Mouse (Mus musculus) heart, postnatal 14 days (tissue): ENCODE measurements at regions not wholly inside any gene's neighbourhood (a gene's known extent, or its start where the extent isn't known, plus 50 kb on each side); places are given as distances from the start of the nearest gene placed in this dataset.

Source experiments
- DNase-seq, 2 experiments: peaks; one replicate each; pipeline ENCODE4 v3.0.0; 2021 to 2022
- intact Hi-C: fragments of 180-260 bp; cut with DNase I; formaldehyde crosslinking; loops from one replicate; pipeline ENCODE4 v1.15.1; 2025

DNA sequence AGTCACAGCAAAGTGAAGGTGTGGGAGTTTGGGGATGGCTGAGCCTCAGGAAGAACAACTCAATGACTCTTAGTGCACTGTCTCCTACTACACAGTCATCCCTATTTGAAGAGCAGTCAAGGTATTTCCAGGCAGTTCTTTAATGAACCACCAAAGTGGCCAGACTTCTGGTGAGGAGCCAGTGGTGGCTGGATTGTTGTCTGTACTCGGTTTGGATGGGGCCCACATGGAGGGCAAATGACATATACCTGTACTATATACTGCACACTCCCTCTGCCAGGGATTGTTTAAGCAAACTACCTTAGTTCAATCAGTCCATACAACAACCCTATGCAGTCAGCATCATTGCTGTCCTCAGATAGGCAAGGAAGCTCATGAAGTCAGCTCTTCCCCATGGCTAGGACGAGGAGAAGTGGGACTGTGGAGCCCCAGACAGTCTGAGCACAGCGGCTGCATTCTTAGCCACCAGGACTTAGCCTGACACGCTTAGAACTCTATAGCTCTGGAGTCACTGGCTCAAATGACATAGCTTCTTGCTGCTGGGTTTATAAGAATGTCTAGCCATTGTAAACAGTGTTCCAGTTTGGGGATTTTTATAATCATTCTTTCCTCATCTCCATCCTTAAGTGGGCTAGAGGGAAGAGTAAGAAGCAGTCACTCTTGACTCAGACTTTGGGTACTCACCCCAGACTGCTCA is 72.8 kb upstream of the Boc start:
- no peak for DNase-seq
- intact Hi-C loops: loop anchor here (5.0 kb wide), 1 partner anchor 74 kb away; the partner anchor contains the start of gene Boc

DNA sequence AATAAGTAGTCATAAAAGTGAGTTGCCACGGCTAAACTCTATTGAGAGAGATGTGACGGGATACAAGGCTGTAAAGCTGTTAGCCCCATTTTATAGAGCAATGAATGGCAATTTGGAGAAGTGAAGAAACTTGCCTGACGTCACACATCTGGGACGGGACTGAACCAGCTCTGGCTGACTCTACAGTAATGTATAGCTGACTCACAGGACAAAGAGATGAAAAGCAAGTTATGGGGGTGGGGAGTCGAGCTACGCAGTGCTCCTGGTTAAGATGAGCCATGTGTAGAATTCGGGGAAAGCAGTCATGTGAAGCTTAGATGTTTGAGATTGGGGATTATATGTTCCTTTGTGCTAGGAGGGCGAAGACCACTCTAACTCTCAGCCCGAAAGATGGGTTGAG is 72.2 kb upstream of the Boc start:
- DNase-seq: no peak
- intact Hi-C loops: loop anchor here (5.0 kb wide), 1 partner anchor 74 kb away; the partner anchor contains the start of gene Boc

DNA sequence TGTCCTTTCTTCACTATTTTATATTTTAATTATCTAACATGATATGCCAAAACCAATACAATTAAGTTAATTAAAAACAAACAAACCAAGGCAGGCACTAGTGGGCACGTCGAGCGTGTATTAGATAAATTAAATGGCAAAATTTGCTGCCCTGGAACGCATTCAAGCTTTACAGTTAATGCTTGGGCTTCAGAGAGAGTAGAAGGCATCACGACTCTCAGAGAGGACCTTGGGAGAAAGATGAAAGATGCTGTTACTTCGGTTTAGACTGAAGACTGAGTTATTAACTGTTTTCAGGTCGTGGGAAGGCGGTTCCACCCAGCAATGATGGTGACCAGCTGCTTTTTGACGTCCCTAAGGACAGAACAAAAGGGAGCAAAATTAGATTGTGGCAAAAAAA is 71.7 kb upstream of the Boc start:
- no peak for DNase-seq
- intact Hi-C loops: loop anchor here (5.0 kb wide), 1 partner anchor 73 kb away; the partner anchor contains the start of gene Boc

DNA sequence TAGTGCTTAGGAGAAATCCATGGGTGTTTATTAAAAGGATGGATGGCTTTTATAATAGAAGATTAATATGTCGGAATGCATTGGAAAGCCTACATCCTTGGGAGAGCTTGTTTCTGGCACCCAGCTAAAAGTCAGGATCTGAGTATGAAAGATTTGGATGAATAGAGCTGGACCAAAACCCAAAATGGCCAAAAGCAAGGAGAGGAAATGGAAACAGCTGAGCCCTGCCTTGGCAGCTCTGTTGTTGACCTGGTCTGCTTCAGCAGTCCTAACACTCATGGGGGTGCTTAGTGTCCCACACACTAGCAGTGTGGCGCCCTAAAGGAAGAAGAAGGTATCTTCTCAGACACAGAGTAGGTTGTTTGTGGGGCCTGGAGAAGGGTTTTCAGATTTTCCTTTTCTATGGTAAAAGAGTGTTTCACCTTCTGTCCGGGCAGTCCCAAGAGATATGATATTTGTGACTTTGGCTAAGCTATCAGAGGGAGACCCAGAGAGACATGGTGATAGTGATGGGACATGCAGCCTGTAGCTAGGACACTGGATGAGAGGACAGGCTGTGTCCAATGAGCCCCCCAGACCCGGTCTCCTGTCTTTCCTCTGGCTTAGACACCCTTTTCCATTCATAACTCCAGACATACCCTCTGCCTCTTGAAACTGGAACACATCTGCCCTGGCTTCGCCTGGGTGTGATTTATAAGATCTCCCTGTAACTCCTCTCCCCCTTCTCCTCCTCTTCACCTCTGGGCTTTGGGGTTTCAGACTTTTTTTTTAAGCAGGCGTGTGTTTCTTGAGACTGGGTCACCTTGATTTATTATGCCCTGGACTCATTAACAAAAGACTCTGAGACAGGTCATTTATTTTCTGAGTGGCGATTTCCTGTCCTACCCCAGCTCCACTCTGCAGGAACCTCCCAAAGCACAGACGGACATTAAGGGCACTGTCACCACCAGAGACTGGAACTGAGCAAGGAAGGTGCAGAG is 70.9 kb upstream of the Boc start:
- intact Hi-C loops: loop anchor here (5.0 kb wide), 1 partner anchor 72 kb away; the partner anchor contains the start of gene Boc
- no peak for DNase-seq

DNA sequence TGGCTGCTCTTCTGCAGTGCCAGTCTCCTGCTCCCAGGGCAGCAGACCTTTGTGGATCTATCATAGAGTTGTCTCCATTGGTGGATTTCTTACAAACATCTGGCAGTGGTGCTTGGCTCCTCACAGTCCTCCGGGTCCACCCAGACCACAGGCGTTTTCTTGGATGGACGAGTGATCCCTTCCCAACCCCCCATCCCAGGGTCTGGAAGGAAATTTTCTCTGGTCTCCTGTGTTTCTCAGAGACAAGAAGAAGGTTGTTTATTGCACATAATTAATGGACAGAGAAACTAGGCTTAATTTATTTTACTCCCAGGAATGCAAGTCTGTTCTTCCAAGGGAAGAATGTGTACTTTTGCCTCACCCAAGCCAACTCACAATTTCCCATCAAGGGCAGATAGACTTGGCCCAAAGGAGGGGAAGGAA is 67.2 kb upstream of the Boc start:
- DNase-seq: no peak
- intact Hi-C loops: no loop called here

DNA sequence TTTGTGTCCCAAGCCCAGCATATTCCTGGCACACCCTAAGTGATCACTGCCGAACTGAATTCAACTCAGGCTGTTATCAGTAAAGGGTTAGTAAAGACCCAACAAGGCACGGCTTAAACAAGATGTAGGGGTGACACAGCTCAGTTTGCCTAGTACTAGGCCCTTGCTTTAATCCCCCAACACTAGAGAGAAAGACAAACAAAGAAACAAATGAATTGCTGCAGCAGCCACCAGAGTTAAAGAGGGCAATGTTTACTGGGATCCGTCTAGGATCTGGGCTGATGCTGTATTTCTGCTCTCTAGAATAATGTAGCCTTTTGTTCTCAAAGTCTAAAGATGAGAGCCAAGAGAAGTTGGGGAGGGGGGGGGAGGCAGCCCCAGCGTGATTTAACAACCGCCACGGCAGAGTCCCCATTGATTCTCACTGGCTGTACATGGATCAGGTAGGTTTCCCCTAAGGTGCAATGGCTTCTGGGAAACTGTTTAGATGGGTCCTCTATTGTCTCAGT is 66.5 kb upstream of the Boc start:
- DNase-seq: no peak
- intact Hi-C loops: no loop called here

DNA sequence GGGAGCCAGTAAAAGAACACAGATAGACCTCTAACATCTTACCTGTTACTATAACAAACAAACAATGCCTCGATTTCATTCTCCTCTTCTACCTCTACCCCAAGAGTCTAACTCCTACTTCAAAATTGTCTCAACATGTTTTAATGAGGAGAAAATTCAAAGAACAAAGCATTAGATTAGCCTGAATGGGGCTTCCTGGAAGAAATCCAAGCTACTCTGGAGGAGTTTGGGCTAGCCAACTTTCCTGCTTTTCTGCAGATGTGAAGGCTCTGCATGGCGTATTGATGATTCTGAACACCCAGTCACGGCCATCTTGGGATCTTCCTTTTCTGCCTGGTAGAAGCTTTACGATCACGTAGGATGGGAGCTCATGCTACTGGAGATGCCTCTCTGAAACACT is 62.9 kb upstream of the Boc start:
- intact Hi-C loops: no loop called here
- no peak for DNase-seq

DNA sequence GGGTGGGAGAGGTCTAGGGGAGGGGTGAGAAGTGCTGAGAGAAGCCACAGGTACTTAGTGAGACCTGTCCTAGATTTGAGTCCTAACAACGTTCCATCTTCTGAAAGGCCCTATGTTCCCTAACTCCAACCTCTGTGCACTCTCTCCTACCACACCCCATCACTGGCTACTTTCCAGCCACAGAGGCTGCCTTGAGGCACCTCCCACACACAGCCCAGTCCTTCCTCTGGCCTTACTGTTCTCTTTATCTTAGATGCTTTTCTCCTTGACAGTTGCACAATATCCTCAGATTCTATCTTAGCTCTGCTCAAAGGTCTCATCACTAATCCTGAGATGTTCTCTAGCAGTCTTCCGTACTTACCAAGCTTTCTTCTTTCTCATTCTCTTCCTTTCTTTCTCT is 61.8 kb upstream of the Boc start:
- intact Hi-C loops: no loop called here
- no peak for DNase-seq

DNA sequence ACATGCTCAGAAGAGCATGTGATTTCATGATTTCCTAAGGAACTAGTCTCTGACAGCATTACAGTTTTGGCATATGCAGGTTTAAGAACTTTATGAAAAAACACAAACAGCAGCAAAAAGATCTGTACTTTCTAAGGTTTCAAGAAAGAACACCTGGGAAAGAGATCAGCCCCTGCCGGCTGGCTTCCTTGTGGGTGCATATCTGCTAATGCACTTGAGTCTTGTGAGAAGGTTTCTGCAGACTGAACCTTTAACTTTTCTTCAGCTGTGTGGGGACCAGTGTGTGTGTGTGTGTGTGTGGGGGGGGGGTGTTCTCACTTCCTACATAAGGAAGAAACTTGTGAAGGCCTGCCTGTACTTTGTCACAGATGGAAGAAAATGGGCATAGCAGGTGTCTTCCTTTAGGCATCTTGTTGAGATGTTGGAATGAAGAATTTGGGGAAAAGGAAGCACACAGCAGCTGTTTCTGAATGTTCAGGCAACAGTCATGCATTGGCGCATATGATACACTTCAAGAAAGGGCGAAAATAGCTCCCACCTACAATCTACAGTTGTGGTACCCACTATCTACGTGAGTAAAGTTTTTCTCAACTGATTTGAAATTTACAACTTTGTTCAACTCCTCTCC is 60.9 kb upstream of the Boc start:
- intact Hi-C loops: no loop called here
- DNase-seq: no peak

DNA sequence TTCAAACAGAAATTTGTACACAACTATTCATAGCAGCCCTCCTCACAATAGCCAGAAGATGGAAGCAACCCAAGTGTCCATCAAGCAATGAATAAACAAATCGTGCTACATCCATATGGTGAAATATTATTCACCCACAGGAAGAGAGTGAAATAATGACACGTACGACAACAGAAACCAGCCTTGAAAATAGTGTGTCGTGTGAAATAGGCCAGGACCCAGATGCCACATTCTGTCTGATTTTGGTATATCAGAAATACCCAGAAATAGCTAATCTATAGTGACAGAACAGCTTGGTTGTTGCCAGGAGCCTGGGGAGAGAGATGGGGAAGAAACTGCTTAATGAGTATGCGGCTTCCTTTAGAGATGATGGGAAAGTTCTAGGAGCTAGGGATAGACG is 58.3 kb upstream of the Boc start:
- no peak for DNase-seq
- intact Hi-C loops: no loop called here

DNA sequence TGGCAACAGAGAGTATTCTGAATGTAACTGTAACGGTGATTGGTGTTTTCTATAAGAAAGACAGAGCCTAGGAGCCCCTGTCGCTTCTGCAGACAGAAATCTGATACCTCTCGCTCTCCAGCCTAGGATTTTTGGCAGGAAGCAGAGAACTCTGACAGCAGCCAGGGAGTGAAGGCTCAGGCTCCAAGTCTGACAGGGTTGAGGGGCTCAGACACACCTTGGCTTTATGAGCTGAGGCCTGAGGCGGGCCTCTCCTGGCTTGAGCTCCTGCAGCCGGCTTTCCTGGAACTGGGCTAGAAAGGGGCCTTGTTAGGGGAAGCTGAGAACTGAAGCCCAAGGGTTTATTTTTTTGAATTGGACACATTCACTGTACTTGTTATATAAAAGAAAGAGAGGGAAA is 57.7 kb upstream of the Boc start:
- intact Hi-C loops: no loop called here
- peak in 1 of 2 experiments; percentile 40 for DNase-seq

DNA sequence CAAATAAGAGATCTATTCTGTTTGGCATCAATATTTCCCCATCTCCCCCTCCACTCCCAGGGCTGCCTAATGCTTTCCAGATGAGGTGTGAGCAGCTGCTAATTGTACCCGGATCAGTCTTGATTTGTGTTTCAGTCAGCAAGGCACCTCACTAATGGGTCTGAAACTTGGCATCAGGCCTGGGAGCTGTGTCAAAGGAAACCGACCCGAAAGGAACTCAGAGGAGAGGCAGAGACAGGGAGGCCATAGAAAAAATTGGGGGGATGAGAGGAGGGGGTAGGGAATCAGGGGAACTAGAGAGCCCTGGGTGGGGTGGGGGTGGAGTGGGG is 57.1 kb upstream of the Boc start:
- intact Hi-C loops: no loop called here
- DNase-seq: peak; percentile 15 to 46

DNA sequence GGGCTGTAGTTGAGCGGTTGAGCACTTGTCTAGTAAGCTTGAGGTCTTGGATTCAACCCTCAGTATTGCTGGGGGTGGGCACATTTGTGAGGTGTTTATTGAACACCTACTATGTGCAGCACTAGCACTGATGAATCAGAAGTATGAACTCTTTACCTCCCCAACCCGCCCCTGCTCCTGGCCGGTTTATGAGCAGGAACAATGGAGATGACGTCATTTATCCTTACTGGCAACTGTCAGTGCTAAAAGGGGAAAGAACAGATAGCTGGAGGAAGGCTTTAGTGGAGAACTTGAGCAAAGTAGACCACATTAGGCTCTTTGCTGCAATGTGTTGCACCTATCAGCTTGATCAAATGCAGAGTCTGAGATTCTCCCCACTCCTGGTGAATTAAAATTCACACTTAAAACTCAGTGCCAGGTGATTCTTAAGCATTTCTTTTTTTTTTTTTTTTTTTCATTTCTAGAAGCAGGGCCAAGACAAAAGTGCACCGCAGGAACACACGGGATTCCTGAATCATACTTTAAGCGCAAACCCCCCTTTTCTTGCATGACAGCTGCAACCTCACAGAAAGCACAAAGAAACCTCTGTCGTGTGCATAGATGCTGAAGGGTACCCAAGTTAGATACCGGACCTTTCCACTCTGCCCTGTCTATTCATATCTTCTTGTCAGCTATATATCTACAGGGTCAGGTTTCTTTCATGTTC is 56.6 kb upstream of the Boc start:
- intact Hi-C loops: no loop called here
- DNase-seq: no peak

DNA sequence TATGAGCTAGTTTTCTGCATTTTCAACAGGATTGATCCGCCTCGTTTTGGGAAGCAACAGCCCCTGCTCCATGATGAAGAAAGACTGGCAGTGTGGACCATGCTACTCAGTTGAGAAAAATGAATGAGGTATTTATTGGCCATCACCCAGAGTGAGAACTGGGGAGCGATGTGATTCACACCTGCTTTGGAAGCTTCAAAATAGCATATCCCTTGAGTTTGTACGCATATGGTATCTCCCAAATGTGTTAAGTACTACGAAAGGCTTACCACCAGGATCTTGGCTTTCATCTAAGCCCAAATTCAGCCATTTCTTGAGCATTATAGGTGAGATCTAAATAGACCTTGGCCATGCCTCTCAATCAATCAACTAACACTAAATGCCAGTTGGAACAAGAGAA is 55.5 kb upstream of the Boc start:
- intact Hi-C loops: no loop called here
- no peak for DNase-seq

DNA sequence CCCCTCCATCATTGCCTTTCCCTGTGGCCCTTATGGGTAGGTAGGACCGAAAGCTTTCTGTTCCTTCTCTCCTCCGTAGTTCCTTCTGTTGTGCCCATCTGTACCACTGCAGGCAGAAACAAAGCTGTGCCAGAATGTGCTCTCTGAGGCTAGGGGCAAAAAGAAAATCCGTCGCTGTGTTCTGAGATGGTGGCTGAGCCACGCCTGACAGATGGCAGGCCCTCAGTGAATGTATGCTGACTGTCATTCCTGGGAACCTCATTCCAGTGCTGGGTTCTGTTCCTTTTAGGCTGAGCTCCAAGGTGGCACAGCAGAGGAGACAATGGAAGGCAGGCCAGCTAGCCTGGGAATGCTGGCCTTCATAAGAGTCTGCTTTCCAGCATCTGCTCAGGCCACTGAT is 54.0 kb upstream of the Boc start:
- intact Hi-C loops: no loop called here
- DNase-seq: no peak

DNA sequence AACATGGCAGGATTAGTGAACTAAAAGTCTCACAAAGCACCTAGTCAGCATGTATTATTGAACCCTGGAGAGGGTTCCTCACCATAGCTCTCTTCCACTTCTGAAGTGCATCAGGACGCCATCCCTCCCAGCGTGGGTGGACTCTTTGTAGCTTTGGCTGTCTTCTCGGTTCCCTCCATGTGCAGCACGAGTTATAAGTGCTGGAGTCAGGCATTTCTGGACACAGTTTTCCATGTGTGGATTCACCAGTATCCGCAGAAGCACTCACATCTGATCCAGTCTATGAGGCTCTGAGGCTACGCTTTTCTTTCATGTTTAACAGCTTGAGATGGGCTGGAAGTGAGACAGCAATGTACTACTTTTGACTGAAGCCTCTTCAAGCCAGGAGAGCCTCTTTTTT is 52.8 kb upstream of the Boc start:
- intact Hi-C loops: no loop called here

DNA sequence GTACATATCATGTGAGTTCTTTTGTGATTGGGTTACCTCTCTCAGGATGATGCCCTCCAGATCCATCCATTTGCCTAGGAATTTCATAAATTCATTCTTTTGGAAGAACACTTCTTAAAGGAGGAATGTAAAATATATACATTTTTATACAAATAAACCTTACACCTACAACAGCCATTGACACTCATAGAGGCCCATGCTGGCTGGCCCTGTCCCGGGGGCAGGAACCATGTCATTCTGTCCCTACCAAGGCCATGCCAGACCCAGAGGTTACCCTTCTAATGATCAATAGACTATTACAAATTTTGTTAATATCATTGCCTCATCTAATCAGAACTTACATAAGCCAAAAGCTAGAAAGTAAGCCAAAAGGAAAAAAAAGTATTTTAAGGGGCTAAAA is 49.9 kb upstream of the Boc start:
- intact Hi-C loops: no loop called here
- no peak for DNase-seq

More for the DNA sequence above, 52.8 kb upstream of the Boc start:
- DNase-seq: no peak
